Mouse (Mus musculus) C2C12 (cell line): ENCODE measurements around the gene Foxb1. TPM values are rescaled to one million over a fixed set of nuclear protein-coding genes. Genes with fewer than 3 reads are reported as not detected.

ENCODE experiments used
- H3K27me3 ChIP-seq: one replicate; pipeline ENCODE4 v1.6.1; 2011; ENCODE audit not compliant: control insufficient read depth, insufficient read depth, insufficient read length
- H3K36me3 ChIP-seq: one replicate; pipeline ENCODE4 v1.6.1; 2011; ENCODE audit not compliant: control insufficient read depth, insufficient read depth
- H3K4me3 ChIP-seq: one replicate; pipeline ENCODE4 v1.5.1; 2011; ENCODE audit warnings: mild to moderate bottlenecking, control low read depth; ENCODE audit not compliant: poor library complexity, insufficient read depth, severe bottlenecking
- H3K79me2 ChIP-seq: one replicate; pipeline ENCODE4 v1.6.1; 2011; ENCODE audit not compliant: control insufficient read depth, insufficient read depth
- H3K79me3 ChIP-seq: one replicate; pipeline ENCODE4 v1.6.1; 2011; ENCODE audit warnings: low read depth, control low read depth
- H3ac ChIP-seq: one replicate; pipeline ENCODE3; 2011; ENCODE audit warnings: low read depth; ENCODE audit not compliant: control insufficient read depth, insufficient read length
- CEBPB ChIP-seq: IDR thresholded peaks from one replicate; pipeline ENCODE4 v1.6.1; 2011; ENCODE audit warnings: low read depth, mild to moderate bottlenecking, control low read depth, moderate library complexity
- CTCF ChIP-seq: IDR thresholded peaks from one replicate; pipeline ENCODE4 v1.5.1; 2011; ENCODE audit not compliant: control insufficient read depth, insufficient read depth, insufficient read length
- FOSL1 ChIP-seq: IDR thresholded peaks from one replicate; pipeline ENCODE4 v1.8.0; 2011; ENCODE audit warnings: mild to moderate bottlenecking, low read length; ENCODE audit not compliant: poor library complexity, insufficient read depth, severe bottlenecking
- MAX ChIP-seq: IDR thresholded peaks from one replicate; pipeline ENCODE4 v1.6.1; 2011; ENCODE audit warnings: mild to moderate bottlenecking, control low read depth
- MYOD1 ChIP-seq: IDR thresholded peaks from one replicate; pipeline ENCODE4 v1.6.1; 2011; ENCODE audit warnings: low read depth; ENCODE audit not compliant: control insufficient read depth, insufficient read length
- MYOG ChIP-seq: IDR thresholded peaks from one replicate; pipeline ENCODE4 v1.6.1; 2011; ENCODE audit not compliant: control insufficient read depth, insufficient read length; ENCODE audit errors: extremely low read depth
- USF1 ChIP-seq: IDR thresholded peaks from one replicate; pipeline ENCODE4 v1.6.1; 2011; ENCODE audit warnings: low read depth, mild to moderate bottlenecking, control low read depth, moderate library complexity
- polyA plus RNA-seq: library from polyadenylated mRNA; unstranded; fragments of >200 nt; fragmentation: generic; extraction: Trizol; gene quantifications from one replicate; pipeline ENCODE4 v1.2.1, GENCODE M21; 2012; ENCODE audit warnings: missing spikeins

The Foxb1 gene
- polyA plus RNA-seq, 1 experiment: not detected

DNA sequence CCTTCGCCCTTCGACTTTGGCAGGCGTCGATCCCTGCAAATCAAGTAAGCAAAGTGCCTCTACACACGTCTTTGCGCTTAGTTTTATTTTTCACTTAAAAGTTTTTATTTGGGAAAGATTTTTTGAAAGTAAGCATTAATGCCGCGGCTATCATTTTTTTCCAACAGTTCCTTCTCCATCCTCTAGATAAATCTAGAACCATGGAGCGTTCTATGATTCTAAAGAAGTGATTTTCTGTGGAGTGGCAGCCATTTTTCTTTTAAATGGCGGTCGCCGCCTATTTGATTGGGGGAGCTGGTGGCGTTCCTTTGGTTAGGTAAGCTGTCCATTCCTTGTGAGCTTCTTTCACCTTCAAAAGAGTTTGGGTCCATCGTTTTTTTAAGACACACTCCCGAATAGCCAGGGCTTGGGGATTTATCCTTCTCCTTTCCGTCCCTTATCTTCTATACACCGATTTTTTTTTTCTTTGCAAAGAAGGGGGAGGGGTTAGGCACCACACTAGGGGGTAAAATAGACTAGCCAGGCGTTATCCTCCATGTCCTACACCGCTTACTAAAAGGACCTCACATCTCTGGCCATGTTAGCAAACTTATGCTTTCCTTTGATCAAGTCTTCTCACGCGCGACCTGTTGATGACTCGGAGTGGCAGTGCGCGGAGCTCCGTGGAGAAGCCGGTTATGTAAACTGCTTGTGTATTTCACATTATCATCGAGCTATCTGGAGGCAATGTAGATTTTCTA lies 7.6 kb upstream of the Foxb1 start:
- Histone ChIP-seq H3K27me3 (peaks cover 69% of the 10 kb centered on the region), H3ac (no peak overlapping the region), H3K79me2 (no peaks in the 10 kb centered on the region), H3K36me3 (no peaks in the 10 kb centered on the region), H3K79me3 (no peaks in the 10 kb centered on the region), H3K4me3 (no peak overlapping the region)
- TF ChIP-seq CEBPB (no peak), MAX (no peak), CTCF (no peak), MYOD1 (no peak), USF1 (no peak), MYOG (no peak), FOSL1 (no peak)

DNA sequence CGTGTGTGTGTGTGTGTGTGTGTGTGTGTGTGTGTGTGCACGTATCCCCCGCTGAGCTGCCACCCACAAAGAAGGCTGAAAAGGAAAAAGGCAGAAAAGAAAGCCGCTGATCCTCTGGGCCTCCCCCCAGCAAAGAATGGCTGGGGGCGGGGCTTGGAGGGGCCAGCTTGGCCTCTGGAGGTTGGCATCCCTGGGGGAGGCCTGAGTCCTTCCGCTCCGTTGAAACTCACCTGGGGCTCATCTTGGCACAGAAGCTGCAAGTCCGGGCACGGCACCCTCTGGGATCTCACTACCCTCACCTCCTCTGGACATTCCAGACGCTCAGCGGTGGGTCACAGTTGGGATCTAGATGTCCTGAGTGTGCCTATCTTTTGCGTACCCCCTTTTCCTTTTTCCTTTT lies 6.7 kb upstream of the Foxb1 start:
- peaks cover 70% of the 10 kb centered on the region for H3K27me3 ChIP-seq
- no peak overlapping the region for H3ac ChIP-seq
- H3K79me2 ChIP-seq: no peaks in the 10 kb centered on the region
- H3K79me3 ChIP-seq: no peaks in the 10 kb centered on the region
- no peak for TF ChIP-seq MYOG
- TF ChIP-seq USF1: no peak
- TF ChIP-seq MYOD1: no peak
- TF ChIP-seq CEBPB: no peak
- no peak for TF ChIP-seq FOSL1
- no peak for TF ChIP-seq MAX
- no peak for TF ChIP-seq CTCF
- no peak overlapping the region for H3K4me3 ChIP-seq
- no peaks in the 10 kb centered on the region for H3K36me3 ChIP-seq

DNA sequence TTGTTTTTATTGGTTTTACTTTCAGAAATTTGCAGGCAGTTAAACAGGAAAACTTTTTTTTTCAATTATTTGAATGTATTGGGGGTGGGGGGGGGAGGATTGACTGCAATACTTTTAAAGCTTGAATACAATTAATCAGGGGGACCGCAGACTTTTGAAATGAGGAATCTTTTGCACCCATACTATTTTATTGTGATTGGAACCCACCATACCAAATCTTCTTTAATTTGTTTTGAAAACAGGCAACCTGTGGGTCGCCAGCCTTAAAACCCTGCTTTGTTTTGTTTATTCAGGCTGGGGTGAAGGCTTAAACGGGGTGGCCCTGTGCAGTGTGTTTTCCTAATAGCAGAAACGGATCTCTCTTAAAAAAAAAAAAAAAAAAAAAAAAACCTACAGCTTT lies 6.2 kb upstream of the Foxb1 start:
- no peaks in the 10 kb centered on the region for H3K79me3 ChIP-seq
- H3K27me3 ChIP-seq: peaks cover 74% of the 10 kb centered on the region
- H3ac ChIP-seq: no peak overlapping the region
- H3K4me3 ChIP-seq: no peak overlapping the region
- H3K36me3 ChIP-seq: no peaks in the 10 kb centered on the region
- TF ChIP-seq CEBPB (no peak), FOSL1 (no peak), CTCF (no peak), MYOD1 (no peak), USF1 (no peak), MAX (no peak), MYOG (no peak)
- no peaks in the 10 kb centered on the region for H3K79me2 ChIP-seq

DNA sequence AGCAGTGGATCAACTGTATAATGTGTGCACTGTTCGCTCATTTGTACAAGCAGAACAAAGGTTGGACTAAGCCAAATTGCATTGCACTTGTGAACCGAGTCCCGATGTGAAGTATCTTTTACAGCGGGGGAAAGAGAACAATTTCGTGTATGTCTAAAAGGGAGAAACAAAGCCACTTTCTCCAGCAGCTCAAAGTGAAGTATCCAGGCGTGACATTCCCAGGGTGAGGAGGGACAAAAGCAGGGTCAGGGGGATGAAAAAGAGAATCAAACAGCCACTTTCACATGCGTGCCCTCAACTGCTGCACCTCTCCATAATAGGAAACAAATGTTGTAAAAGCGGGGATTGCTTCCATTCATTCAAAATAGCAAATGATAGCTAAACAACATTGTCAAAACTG lies 5.6 kb upstream of the Foxb1 start:
- Histone ChIP-seq H3ac (no peak overlapping the region), H3K36me3 (no peaks in the 10 kb centered on the region), H3K4me3 (no peak overlapping the region), H3K27me3 (peaks cover 76% of the 10 kb centered on the region), H3K79me2 (no peaks in the 10 kb centered on the region), H3K79me3 (no peaks in the 10 kb centered on the region)
- TF ChIP-seq FOSL1: no peak
- TF ChIP-seq CTCF: no peak
- no peak for TF ChIP-seq MYOG
- no peak for TF ChIP-seq MAX
- TF ChIP-seq USF1: no peak
- TF ChIP-seq CEBPB: no peak
- no peak for TF ChIP-seq MYOD1

DNA sequence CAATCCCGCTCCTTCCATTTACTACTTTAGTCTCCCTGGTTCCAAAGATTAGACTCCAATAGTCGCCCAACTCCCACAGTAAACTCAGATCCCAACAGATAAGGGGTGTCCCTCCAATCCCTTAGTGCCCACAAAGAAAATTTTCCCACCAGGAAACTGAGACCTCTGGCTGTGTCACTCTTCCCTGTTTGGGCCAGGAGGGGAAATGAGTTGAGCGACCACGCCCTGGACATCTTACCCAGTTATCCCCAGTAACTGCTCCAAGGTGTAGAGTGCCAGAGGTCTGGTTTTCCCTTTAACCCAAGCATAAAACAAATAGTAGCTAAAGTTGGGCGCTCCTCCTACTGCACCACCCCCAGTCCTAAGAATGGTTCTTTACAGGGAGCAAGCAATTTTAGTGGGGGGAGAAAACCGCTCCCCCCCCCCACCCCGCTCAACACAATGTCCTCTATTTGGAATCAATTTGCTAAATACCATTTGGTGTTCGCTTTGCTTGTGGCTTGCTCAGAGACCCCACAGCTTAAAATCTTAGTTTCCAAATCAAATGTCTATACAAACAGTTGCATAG lies 4.8 kb upstream of the Foxb1 start:
- no peaks in the 10 kb centered on the region for H3K79me2 ChIP-seq
- no peaks in the 10 kb centered on the region for H3K36me3 ChIP-seq
- H3K4me3 ChIP-seq: no peak overlapping the region
- H3K27me3 ChIP-seq: peaks cover 77% of the 10 kb centered on the region
- H3K79me3 ChIP-seq: no peaks in the 10 kb centered on the region
- no peak overlapping the region for H3ac ChIP-seq
- no peak for TF ChIP-seq CEBPB
- TF ChIP-seq CTCF: no peak
- no peak for TF ChIP-seq MAX
- no peak for TF ChIP-seq MYOG
- no peak for TF ChIP-seq MYOD1
- TF ChIP-seq FOSL1: no peak
- no peak for TF ChIP-seq USF1
